Mouse (Mus musculus) limb, embryonic 15.5 days (tissue): Measurements from ENCODE around the gene Sp1. TPM values are rescaled to one million over a fixed set of nuclear protein-coding genes. Genes with fewer than 3 reads are reported as not detected.

Experiments used
- ATAC-seq: fragments of 200-750 bp; cut with Nextera tagmentation; 2 replicates; pipeline ENCODE4 v1.8.0; 2017; ENCODE audit warnings: low read depth, moderate TSS enrichment; ENCODE audit not compliant: insufficient number of reproducible peaks, low FRiP score, low TSS enrichment
- H3K27ac ChIP-seq: fragments of 300-500 bp; sonication (generic); 2 replicates; pipeline ENCODE4 v1.5.1; 2015; ENCODE audit warnings: moderate library complexity, mild to moderate bottlenecking, inconsistent platforms
- H3K27me3 ChIP-seq: fragments of 300-500 bp; sonication (generic); 2 replicates; pipeline ENCODE4 v1.6.1; 2015; ENCODE audit warnings: inconsistent platforms
- H3K36me3 ChIP-seq: fragments of 300-500 bp; sonication (generic); 2 replicates; pipeline ENCODE4 v1.6.1; 2015; ENCODE audit warnings: inconsistent platforms
- H3K4me1 ChIP-seq: fragments of 300-500 bp; sonication (generic); 2 replicates; pipeline ENCODE4 v1.6.1; 2015; ENCODE audit warnings: inconsistent platforms
- H3K4me2 ChIP-seq: fragments of 300-500 bp; sonication (generic); 2 replicates; pipeline ENCODE4 v1.6.1; 2015; ENCODE audit warnings: mild to moderate bottlenecking, inconsistent platforms
- H3K4me3 ChIP-seq: fragments of 300-500 bp; sonication (generic); 2 replicates; pipeline ENCODE4 v1.5.1; 2015; ENCODE audit warnings: mild to moderate bottlenecking, inconsistent platforms
- H3K9ac ChIP-seq: fragments of 300-500 bp; sonication (generic); 2 replicates; pipeline ENCODE4 v1.6.1; 2015; ENCODE audit warnings: inconsistent platforms
- H3K9me3 ChIP-seq: fragments of 300-500 bp; sonication (generic); 2 replicates; pipeline ENCODE4 v1.6.1; 2016; ENCODE audit warnings: inconsistent platforms
- WGBS: fragments of 180-500 bp; shearing (Covaris S2); methylation state at CpG from one replicate; pipeline ENCODE4 v1.1.7; 2015; 5-methylcytosine and 5-hydroxymethylcytosine counted together
- polyA plus RNA-seq: library from polyadenylated mRNA; unstranded; fragments of >200 nt; fragmentation: Nextera tagmentation; extraction: Ambion mirVana; gene quantifications from 2 replicates; pipeline ENCODE4 v1.2.1, GENCODE M21; 2015

Gene Sp1
- polyA plus RNA-seq, 1 experiment from 2014 or later = 11.1 TPM

DNA sequence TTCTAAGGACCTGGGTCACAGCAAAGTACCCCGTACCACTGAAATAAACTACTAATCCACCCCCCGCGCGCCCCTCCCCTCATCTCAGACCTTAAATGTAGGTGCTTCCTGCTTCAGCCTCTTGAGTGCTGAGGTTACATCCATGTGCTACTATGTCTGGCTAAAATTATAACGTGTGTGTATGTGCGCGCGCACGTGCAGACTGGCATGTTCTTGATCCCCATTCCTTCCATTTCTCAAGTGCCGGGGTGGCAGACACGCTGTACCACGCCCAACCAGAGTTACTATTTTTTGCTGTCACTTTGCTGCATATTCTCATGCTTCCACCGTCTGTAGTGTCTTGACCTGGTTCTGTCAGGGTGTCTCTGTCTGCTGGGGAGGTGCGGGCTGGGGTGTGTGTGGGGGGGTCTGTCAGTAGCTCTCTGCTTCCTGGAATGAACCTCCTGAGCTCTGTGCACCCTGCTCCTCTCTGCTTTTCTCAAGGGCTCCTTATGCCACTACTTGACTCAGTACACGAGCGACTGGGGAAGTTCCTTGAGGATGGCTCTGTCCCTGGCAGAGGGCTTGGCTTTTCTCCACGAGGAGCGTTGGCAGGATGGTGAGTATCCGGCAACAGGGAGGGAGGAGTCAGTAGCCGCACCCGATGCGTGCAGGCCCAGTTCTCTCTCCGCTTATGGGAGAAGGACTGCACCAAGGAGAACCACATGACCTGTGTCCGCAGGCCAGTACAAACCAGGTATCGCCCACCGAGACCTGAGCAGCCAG is 45.9 kb downstream of the Sp1 start:
- H3K9ac ChIP-seq = no peak overlapping the region
- H3K36me3 ChIP-seq = no peaks in the 10 kb centered on the region
- H3K4me3 ChIP-seq = no peak overlapping the region
- no peak overlapping the region for H3K4me2 ChIP-seq
- H3K27me3 ChIP-seq = no peaks in the 10 kb centered on the region
- no peaks in the 10 kb centered on the region for H3K9me3 ChIP-seq
- no peaks in the 10 kb centered on the region for H3K4me1 ChIP-seq
- H3K27ac ChIP-seq = no peak overlapping the region
- 78% methylated on average over 26 of the region's 26 CpGs for WGBS
- no peak for ATAC-seq

DNA sequence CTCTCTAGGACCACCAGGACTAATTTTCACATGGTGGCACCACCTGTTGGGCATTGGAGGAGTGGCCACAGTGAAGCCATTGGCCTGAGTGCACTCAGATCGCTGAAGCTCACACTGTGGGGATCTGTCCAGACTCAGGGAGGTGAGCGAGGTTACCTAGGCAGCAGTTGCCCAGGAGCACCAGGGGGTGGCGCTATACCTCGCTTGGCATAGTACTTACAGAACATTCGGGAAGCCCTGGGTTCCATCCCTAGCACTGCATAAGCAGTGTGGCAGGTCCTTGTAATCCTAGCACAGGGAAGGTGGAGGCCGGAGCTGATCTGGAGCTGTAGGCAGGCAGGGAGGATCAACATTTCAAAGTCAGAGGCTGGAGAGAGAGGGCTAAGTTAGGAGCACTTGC is 50.0 kb downstream of the Sp1 start:
- H3K4me3 ChIP-seq = no peak overlapping the region
- H3K9ac ChIP-seq = no peak overlapping the region
- 36% methylated on average over 6 of the region's 6 CpGs for WGBS
- H3K4me2 ChIP-seq = no peak overlapping the region
- no peaks in the 10 kb centered on the region for H3K9me3 ChIP-seq
- H3K27ac ChIP-seq = no peak overlapping the region
- H3K27me3 ChIP-seq = no peaks in the 10 kb centered on the region
- no peaks in the 10 kb centered on the region for H3K36me3 ChIP-seq
- H3K4me1 ChIP-seq = peaks cover 12% of the 10 kb centered on the region
- no peak for ATAC-seq

DNA sequence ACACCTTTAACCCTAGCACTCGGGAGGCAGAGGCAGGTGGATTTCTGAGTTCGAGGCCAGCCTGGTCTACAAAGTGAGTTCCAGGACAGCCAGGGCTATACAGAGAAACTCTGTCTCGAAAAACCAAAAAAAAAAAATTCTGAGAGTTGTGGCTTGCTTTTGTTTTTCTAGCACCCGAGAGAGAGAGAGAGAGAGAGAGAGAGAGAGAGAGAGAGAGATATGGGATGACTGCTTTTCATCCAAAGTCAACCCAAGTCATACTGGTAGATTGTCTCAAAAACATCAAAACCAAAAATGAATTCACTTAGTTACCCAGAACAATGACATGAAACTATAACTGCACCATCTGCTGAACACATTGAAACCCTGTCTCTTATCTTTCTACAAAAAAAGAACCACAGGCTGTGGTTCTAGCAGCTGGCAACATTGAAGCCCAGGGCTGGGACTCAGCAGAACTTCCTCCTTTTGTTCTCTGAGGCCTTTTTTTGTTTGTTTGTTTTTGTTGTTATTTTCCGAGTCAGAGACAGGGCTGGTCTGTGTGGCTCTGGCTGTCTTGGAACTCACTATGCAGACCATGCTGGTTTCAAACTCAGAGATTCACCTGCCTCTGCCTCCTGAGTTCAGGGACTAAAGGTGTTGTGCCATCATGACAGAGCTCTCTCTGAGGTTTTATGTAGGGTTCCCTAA is 52.2 kb downstream of the Sp1 start:
- Histone ChIP-seq H3K36me3 (0 out of 2 replicates have a peak, but pooled peaks cover 5% of the 10 kb centered on the region), H3K4me3 (peak overlapping the region; percentile 44), H3K4me1 (peaks cover 12% of the 10 kb centered on the region), H3K4me2 (peak overlapping the region; percentile 55), H3K9me3 (no peaks in the 10 kb centered on the region), H3K27ac (no peak overlapping the region), H3K9ac (no peak overlapping the region), H3K27me3 (no peaks in the 10 kb centered on the region)
- 82% methylated on average over 5 of the region's 5 CpGs for WGBS
- ATAC-seq = no peak

DNA sequence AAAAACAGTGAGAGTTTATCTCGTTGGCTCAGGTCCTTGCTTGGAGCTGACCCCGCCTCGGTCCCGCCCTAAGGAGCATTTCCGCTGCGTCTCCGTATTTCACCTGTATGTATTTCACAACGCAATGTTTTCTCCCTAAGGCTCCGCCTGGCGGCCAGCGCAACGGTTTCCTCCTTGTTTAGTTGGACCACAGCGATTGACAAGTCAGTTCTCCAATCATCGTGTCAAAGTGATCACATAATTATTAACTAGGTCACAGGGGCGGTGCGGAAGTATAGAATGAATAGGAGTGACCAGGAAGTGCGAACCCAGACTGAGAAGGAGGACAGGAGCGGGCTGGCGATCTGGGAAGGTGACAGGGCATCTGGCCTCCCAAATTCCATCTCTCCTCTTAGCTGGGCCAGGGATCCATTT is 53.0 kb downstream of the Sp1 start, which contains the start of gene Prr13:
Gene Prr13 (plus strand): TSS at position 125 of the 414 bp plus-strand sequence.
- Histone ChIP-seq H3K9me3 (no peaks in the 10 kb centered on the region), H3K4me1 (peaks cover 12% of the 10 kb centered on the region), H3K27me3 (no peaks in the 10 kb centered on the region), H3K4me3 (peak within 1 kb of the TSS; percentile 44), H3K4me2 (peak within 1 kb of the TSS; percentile 55), H3K36me3 (0 out of 2 replicates have a peak, but pooled peaks cover 5% of the 10 kb centered on the region), H3K27ac (no peak within 1 kb of the TSS), H3K9ac (no peak within 1 kb of the TSS)
- peak; percentile 49; the same call in 1 of the 2 replicates for ATAC-seq
- WGBS = 0% methylated on average over 19 of the region's 19 CpGs

DNA sequence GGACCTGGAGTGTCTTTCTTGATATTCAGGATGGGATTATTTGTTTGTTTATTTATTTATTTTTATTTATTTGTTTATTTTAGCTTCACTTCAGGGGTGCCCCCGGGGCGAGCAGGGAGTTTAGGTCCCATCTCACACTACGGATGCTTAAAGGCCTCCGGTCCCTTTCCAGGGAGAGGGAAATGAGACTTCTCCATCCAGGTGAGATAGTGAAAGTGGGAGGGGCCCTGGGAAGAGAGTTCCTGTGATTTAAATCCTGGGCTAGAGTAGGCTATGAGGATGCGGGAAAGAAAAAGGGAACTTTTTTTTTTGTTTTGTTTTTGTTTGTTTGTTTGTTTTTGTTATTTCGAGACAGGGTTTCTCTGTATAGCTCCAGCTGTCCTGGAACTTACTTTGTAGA is 53.4 kb downstream of the Sp1 start:
- Histone ChIP-seq H3K36me3 (0 out of 2 replicates have a peak, but pooled peaks cover 5% of the 10 kb centered on the region), H3K9ac (no peak overlapping the region), H3K4me3 (peak overlapping the region; percentile 44), H3K4me2 (peak overlapping the region; percentile 55), H3K27me3 (no peaks in the 10 kb centered on the region), H3K9me3 (no peaks in the 10 kb centered on the region), H3K27ac (no peak overlapping the region), H3K4me1 (peaks cover 12% of the 10 kb centered on the region)
- 33% methylated on average over 6 of the region's 6 CpGs for WGBS
- ATAC-seq = no peak

DNA sequence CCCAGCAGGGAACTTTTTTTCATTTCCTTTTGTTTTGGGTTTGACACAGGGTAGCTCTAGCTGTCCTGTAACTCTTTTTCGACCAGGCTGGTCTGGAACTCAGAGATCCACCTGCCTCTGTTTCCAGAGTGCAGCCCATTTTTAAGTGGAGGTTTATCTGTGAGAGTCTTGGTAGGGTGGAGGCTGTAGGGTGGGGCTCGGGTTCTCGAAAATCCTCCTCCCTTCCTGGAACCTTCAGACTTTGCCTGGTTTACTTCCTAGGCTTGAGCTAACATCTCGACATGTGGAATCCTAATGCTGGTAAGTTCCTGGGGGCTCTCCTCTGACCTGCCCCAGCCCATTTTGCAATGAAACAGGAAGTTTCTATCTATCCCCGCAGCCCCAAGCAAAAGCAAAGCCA is 53.9 kb downstream of the Sp1 start:
- Histone ChIP-seq H3K4me3 (peak overlapping the region; percentile 44; the same call in 1 of the 2 replicates), H3K36me3 (0 out of 2 replicates have a peak, but pooled peaks cover 5% of the 10 kb centered on the region), H3K4me2 (peak overlapping the region; percentile 55), H3K9me3 (no peaks in the 10 kb centered on the region), H3K4me1 (peaks cover 12% of the 10 kb centered on the region), H3K9ac (no peak overlapping the region), H3K27ac (no peak overlapping the region), H3K27me3 (no peaks in the 10 kb centered on the region)
- ATAC-seq = no peak
- WGBS = 58% methylated on average over 5 of the region's 5 CpGs

DNA sequence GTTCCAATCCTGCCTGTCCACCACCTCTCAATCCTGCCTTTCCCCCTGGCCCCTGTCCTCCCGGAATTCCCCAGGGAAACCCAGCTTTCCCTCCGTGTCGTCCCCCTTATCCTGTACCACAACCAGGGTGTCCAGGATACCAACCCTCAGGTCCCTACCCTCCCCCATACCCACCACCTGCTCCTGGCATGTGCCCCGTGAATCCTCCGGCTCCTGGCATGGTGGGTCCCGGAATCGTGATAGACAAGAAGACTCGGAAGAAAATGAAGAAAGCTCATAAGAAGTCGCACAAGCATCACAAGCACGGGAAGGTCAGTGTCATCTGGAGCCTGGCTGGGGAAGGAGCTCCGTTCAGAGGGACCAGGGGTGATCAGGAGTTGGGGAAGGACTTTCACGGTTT is 54.5 kb downstream of the Sp1 start:
- no peak overlapping the region for H3K4me3 ChIP-seq
- H3K9me3 ChIP-seq = no peaks in the 10 kb centered on the region
- H3K36me3 ChIP-seq = 0 out of 2 replicates have a peak, but pooled peaks cover 5% of the 10 kb centered on the region
- H3K9ac ChIP-seq = no peak overlapping the region
- H3K4me1 ChIP-seq = peaks cover 12% of the 10 kb centered on the region
- WGBS = 83% methylated on average over 12 of the region's 12 CpGs
- H3K27ac ChIP-seq = no peak overlapping the region
- ATAC-seq = no peak
- no peaks in the 10 kb centered on the region for H3K27me3 ChIP-seq
- H3K4me2 ChIP-seq = no peak overlapping the region

DNA sequence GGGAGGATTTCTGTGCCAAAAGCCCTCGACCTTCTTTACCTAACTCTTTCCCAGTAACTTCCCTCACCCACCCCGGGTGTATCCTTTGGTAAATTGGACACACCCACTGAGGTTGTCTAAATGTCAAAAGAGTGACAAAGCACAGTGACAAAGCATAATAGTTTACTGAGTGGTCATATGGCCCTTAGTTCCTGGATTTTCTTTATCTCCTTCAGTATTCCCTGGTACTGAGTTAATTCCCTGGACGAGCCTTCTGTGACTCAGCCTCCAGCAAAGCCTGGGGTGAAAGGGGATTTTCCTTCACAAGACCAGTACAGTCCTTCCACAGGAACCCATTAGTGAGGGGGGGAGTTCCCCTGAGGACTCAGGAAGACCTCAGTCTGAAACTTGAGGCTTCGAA is 55.0 kb downstream of the Sp1 start:
- Histone ChIP-seq H3K4me1 (peaks cover 12% of the 10 kb centered on the region), H3K4me2 (no peak overlapping the region), H3K9ac (no peak overlapping the region), H3K27me3 (no peaks in the 10 kb centered on the region), H3K27ac (no peak overlapping the region), H3K36me3 (0 out of 2 replicates have a peak, but pooled peaks cover 5% of the 10 kb centered on the region), H3K9me3 (no peaks in the 10 kb centered on the region), H3K4me3 (no peak overlapping the region)
- 65% methylated on average over 4 of the region's 4 CpGs for WGBS
- no peak for ATAC-seq

DNA sequence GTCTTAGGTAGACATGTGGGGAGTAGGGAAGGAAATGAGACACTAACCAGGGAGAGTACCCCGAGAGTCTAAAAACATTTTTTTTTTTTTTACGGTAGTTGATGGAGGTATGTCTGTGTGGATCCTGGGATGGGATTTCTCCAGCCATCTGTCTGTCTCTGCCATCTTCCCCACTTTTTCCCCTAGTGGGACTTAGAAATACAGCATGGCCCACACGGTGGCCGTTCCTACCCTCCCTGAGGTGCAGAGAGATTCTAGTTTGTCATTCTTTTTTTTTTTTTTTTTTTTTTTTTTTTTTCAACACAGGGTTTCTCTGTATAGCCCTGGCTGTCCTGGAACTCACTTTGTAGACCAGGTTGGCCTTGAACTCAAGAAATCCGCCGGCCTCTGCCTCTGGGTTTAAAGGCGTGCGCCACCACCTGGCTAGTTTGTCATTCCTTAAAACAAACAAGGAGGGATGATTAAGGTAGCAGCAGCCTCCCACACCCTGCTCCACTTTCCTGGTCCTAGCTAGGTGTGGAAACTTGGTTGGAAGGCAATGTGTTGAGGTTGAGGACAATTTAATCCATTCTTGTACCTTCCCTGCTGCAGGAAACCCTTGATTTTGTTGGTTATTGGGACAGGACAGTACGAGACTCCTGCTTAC is 55.6 kb downstream of the Sp1 start:
- Histone ChIP-seq H3K27me3 (no peaks in the 10 kb centered on the region), H3K9me3 (no peaks in the 10 kb centered on the region), H3K4me3 (no peak overlapping the region), H3K36me3 (0 out of 2 replicates have a peak, but pooled peaks cover 5% of the 10 kb centered on the region), H3K4me1 (peaks cover 12% of the 10 kb centered on the region), H3K27ac (no peak overlapping the region), H3K9ac (no peak overlapping the region), H3K4me2 (no peak overlapping the region)
- no peak for ATAC-seq
- 78% methylated on average over 9 of the region's 9 CpGs for WGBS

DNA sequence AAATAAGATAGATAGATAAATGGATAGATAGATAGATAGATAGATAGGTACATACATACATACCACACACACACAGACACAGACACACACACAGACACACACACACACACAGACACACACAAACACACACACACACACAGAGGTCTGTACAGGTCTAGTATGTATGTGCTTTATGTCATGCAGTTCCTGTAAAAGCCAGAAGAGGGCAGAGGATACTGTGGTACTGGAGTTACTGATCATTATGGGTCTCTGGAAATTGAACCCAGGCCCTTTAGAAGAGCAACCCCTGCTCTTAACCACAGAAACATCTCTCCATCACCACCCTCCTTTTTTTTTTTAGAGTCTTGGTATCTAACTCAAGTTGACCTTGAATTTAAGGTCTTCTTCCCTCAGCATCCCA is 57.7 kb downstream of the Sp1 start:
- ATAC-seq = no peak
- Histone ChIP-seq H3K9ac (no peak overlapping the region), H3K4me1 (peaks cover 12% of the 10 kb centered on the region), H3K9me3 (no peaks in the 10 kb centered on the region), H3K36me3 (0 out of 2 replicates have a peak, but pooled peaks cover 5% of the 10 kb centered on the region), H3K27ac (no peak overlapping the region), H3K27me3 (no peaks in the 10 kb centered on the region), H3K4me3 (no peak overlapping the region), H3K4me2 (no peak overlapping the region)

DNA sequence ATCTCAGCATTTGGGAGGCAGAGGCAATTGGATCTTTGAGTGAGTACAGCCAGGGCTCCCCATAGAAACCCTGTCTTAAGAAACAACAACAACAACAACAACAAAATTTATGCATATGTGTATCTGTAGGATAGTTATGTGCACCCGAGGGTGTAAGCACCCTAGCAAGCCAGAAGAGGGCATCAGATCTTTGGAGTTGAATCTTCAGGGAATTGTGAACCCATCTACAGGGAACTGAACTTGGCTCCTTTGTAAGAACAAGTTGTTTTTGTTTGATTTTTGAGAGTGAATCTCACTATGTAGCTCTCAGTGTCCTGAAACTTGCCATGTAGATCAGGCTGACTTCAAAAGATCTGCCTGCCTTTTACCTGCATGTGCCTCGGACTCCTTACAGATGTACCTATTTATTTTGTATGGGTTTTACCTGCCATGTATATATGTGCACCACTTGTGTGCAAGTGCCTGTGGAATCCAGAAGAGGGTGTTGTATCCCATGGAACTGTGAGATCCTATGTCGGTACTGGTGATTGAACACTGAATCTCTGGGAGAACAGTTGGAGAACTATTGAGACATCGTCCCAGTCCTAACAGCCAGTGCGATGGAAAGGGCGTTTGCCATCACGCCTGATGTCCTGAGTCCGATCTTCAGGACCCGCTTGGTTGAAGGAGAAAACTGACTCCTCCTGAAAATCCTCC is 62.9 kb downstream of the Sp1 start:
- H3K4me2 ChIP-seq = no peak overlapping the region
- H3K4me1 ChIP-seq = peaks cover 7% of the 10 kb centered on the region; the same call in 1 of the 2 replicates
- H3K9ac ChIP-seq = no peak overlapping the region
- peaks cover 4% of the 10 kb centered on the region; the same call in 1 of the 2 replicates for H3K36me3 ChIP-seq
- no peaks in the 10 kb centered on the region for H3K9me3 ChIP-seq
- no peak overlapping the region for H3K4me3 ChIP-seq
- H3K27me3 ChIP-seq = no peaks in the 10 kb centered on the region
- no peak for ATAC-seq
- H3K27ac ChIP-seq = no peak overlapping the region
- 97% methylated on average over 9 of the region's 9 CpGs for WGBS
